Mouse (Mus musculus) MEL (cell line): Measurements from ENCODE around the gene Rgl3. TPM values are rescaled to one million over a fixed set of nuclear protein-coding genes. Genes with fewer than 3 reads are reported as not detected.

Source experiments
- DNase-seq: peaks from one replicate; pipeline ENCODE4 v3.0.0; 2011; ENCODE audit warnings: low read depth, low spot score
- H3K27ac ChIP-seq: 2 replicates; pipeline ENCODE4 v1.5.1; 2012; ENCODE audit warnings: low read depth, mild to moderate bottlenecking, control low read depth, low read length, moderate library complexity; ENCODE audit not compliant: control insufficient read depth
- H3K27me3 ChIP-seq, 2 experiments: fragments of 150-350 bp in 1 of 2; sonication (generic) in 1 of 2; 2 replicates each; pipeline ENCODE4 v1.6.1; 2012; ENCODE audit warnings: low read length in 2 of 2, mild to moderate bottlenecking in 2 of 2, improper control_type of control experiment in 1 of 2, moderate library complexity in 1 of 2; ENCODE audit not compliant: insufficient read depth in 2 of 2, control insufficient read depth in 1 of 2
- H3K36me3 ChIP-seq, 2 experiments: 2 replicates each; pipeline ENCODE4 v1.6.1; 2012 to 2014; ENCODE audit warnings: low read length in 2 of 2, improper control_type of control experiment in 1 of 2, inconsistent platforms in 1 of 2, mild to moderate bottlenecking in 1 of 2; ENCODE audit not compliant: insufficient read depth in 2 of 2, control insufficient read depth in 1 of 2
- H3K4me1 ChIP-seq, 2 experiments: fragments of 150-350 bp in 1 of 2; sonication (generic) in 1 of 2; 2 replicates each; pipeline ENCODE4 v1.6.1; 2012; ENCODE audit warnings: low read length in 2 of 2, improper control_type of control experiment in 1 of 2, mild to moderate bottlenecking in 1 of 2; ENCODE audit not compliant: insufficient read depth in 2 of 2, control insufficient read depth in 1 of 2
- H3K4me3 ChIP-seq, 2 experiments: fragments of 150-350 bp in 1 of 2; sonication (generic) in 1 of 2; 2 replicates each; pipeline ENCODE4 v1.5.1; 2012; ENCODE audit warnings: low read depth in 2 of 2, low read length in 2 of 2, mild to moderate bottlenecking in 2 of 2, moderate library complexity in 2 of 2, control low read depth in 1 of 2, improper control_type of control experiment in 1 of 2; ENCODE audit not compliant: control insufficient read depth in 1 of 2, insufficient read depth in 1 of 2
- H3K79me2 ChIP-seq: 2 replicates; pipeline ENCODE4 v1.6.1; 2012; ENCODE audit warnings: mild to moderate bottlenecking, low read length, moderate library complexity; ENCODE audit not compliant: control insufficient read depth, poor library complexity, insufficient read depth
- H3K9ac ChIP-seq: 2 replicates; pipeline ENCODE4 v1.6.1; 2012; ENCODE audit warnings: low read depth, mild to moderate bottlenecking, control low read depth, low read length, moderate library complexity; ENCODE audit not compliant: control insufficient read depth, poor library complexity, severe bottlenecking
- H3K9me3 ChIP-seq: fragments of 150-350 bp; sonication (generic); replicated peaks from 2 replicates; pipeline ENCODE4 v1.6.1; 2012; ENCODE audit warnings: mild to moderate bottlenecking, low read length, improper control_type of control experiment, moderate library complexity; ENCODE audit not compliant: insufficient read depth
- BHLHE40 ChIP-seq: IDR thresholded peaks from 2 replicates; pipeline ENCODE4 v1.6.1; 2012; ENCODE audit warnings: low read depth, mild to moderate bottlenecking, inconsistent platforms, low read length, improper control_type of control experiment, borderline replicate concordance
- CHD1 ChIP-seq: IDR thresholded peaks from 2 replicates; pipeline ENCODE4 v1.6.1; 2012; ENCODE audit warnings: low read depth, mild to moderate bottlenecking, inconsistent platforms, low read length, improper control_type of control experiment
- CTCF ChIP-seq, 3 experiments: IDR thresholded peaks in 2 of 3; conservative IDR thresholded peaks in 1 of 3; 2 replicates each; pipeline ENCODE4 v1.5.1; 2011 to 2012; ENCODE audit warnings: low read length in 3 of 3, low read depth in 2 of 3, mild to moderate bottlenecking in 2 of 3, improper control_type of control experiment in 1 of 3, inconsistent platforms in 1 of 3, mixed read lengths in 1 of 3, moderate library complexity in 1 of 3; ENCODE audit not compliant: control insufficient read depth in 1 of 3, insufficient read depth in 1 of 3, poor library complexity in 1 of 3, severe bottlenecking in 1 of 3
- ELF1 ChIP-seq: IDR thresholded peaks from 2 replicates; pipeline ENCODE4 v1.6.1; 2014; ENCODE audit warnings: low read depth, mild to moderate bottlenecking, inconsistent platforms, low read length, improper control_type of control experiment, moderate library complexity
- EP300 ChIP-seq, 2 experiments: IDR thresholded peaks; 2 replicates each; pipeline ENCODE4 v1.6.1; 2011; ENCODE audit warnings: improper control_type of control experiment in 2 of 2, low read length in 2 of 2, low read depth in 1 of 2, mild to moderate bottlenecking in 1 of 2
- ETS1 ChIP-seq: IDR thresholded peaks from 2 replicates; pipeline ENCODE4 v1.6.1; 2012; ENCODE audit warnings: low read depth, mild to moderate bottlenecking, inconsistent platforms, low read length, improper control_type of control experiment, moderate library complexity
- GABPA ChIP-seq: IDR thresholded peaks from 2 replicates; pipeline ENCODE4 v1.6.1; 2012; ENCODE audit warnings: low read depth, mild to moderate bottlenecking, inconsistent platforms, low read length, improper control_type of control experiment, moderate library complexity
- GATA1 ChIP-seq: IDR thresholded peaks from 2 replicates; pipeline ENCODE4 v1.6.1; 2011; ENCODE audit warnings: low read depth, low read length, improper control_type of control experiment
- HCFC1 ChIP-seq: IDR thresholded peaks from 2 replicates; pipeline ENCODE4 v1.6.1; 2012; ENCODE audit warnings: low read depth, mild to moderate bottlenecking, inconsistent platforms, low read length, improper control_type of control experiment, moderate library complexity
- JUND ChIP-seq: IDR thresholded peaks from 2 replicates; pipeline ENCODE4 v1.6.1; 2011; ENCODE audit warnings: low read depth, mild to moderate bottlenecking, improper control_type of control experiment, low read length
- KAT2A ChIP-seq: conservative IDR thresholded peaks from 2 replicates; pipeline ENCODE4 v1.6.1; 2012; ENCODE audit warnings: low read depth, low read length, improper control_type of control experiment, inconsistent platforms
- MAFK ChIP-seq: IDR thresholded peaks from 2 replicates; pipeline ENCODE4 v1.6.1; 2011; ENCODE audit warnings: low read depth, mild to moderate bottlenecking, low read length, improper control_type of control experiment, borderline replicate concordance
- MEF2A ChIP-seq: IDR thresholded peaks from 2 replicates; pipeline ENCODE4 v1.6.1; 2014; ENCODE audit warnings: low read depth, mild to moderate bottlenecking, inconsistent platforms, low read length, improper control_type of control experiment; ENCODE audit not compliant: poor library complexity, insufficient replicate concordance, severe bottlenecking; ENCODE audit errors: extremely low read depth
- MXI1 ChIP-seq: IDR thresholded peaks from 2 replicates; pipeline ENCODE4 v1.6.1; 2011; ENCODE audit warnings: mild to moderate bottlenecking, low read depth, low read length, improper control_type of control experiment
- MYB ChIP-seq: IDR thresholded peaks from 2 replicates; pipeline ENCODE4 v1.6.1; 2011; ENCODE audit warnings: mild to moderate bottlenecking, low read depth, low read length, improper control_type of control experiment
- MYC ChIP-seq: IDR thresholded peaks from 2 replicates; pipeline ENCODE4 v1.6.1; 2011; ENCODE audit warnings: low read depth, mild to moderate bottlenecking, low read length, improper control_type of control experiment, moderate library complexity
- NRF1 ChIP-seq: IDR thresholded peaks from 2 replicates; pipeline ENCODE4 v1.6.1; 2014; ENCODE audit warnings: low read depth, mild to moderate bottlenecking, inconsistent platforms, low read length, improper control_type of control experiment, moderate library complexity; ENCODE audit not compliant: poor library complexity, insufficient read depth, severe bottlenecking
- POLR2A ChIP-seq, 2 experiments: IDR thresholded peaks; 2 replicates each; pipeline ENCODE4 v1.6.1; 2011 to 2012; ENCODE audit warnings: low read length in 2 of 2, mild to moderate bottlenecking in 2 of 2, control low read depth in 1 of 2, improper control_type of control experiment in 1 of 2, low read depth in 1 of 2, moderate library complexity in 1 of 2; ENCODE audit not compliant: control insufficient read depth in 1 of 2, insufficient read depth in 1 of 2, poor library complexity in 1 of 2
- POLR2AphosphoS2 ChIP-seq: IDR thresholded peaks from 2 replicates; pipeline ENCODE4 v1.6.1; 2011; ENCODE audit warnings: low read length, improper control_type of control experiment
- POLR2AphosphoS5 ChIP-seq: IDR thresholded peaks from 2 replicates; pipeline ENCODE4 v1.6.1; 2012; ENCODE audit warnings: low read depth, borderline replicate concordance, mild to moderate bottlenecking, inconsistent platforms, low read length, moderate library complexity, mixed read lengths
- RAD21 ChIP-seq: IDR thresholded peaks from 2 replicates; pipeline ENCODE4 v1.6.1; 2011; ENCODE audit warnings: mild to moderate bottlenecking, low read depth, low read length, improper control_type of control experiment
- RCOR1 ChIP-seq: IDR thresholded peaks from 2 replicates; pipeline ENCODE4 v1.6.1; 2012; ENCODE audit warnings: low read depth, mild to moderate bottlenecking, inconsistent platforms, low read length, improper control_type of control experiment
- SIN3A ChIP-seq: IDR thresholded peaks from 2 replicates; pipeline ENCODE4 v1.6.1; 2012; ENCODE audit warnings: low read length, improper control_type of control experiment, inconsistent platforms
- SMC3 ChIP-seq: IDR thresholded peaks from 2 replicates; pipeline ENCODE4 v1.6.1; 2011; ENCODE audit warnings: low read depth, low read length, improper control_type of control experiment
- TAL1 ChIP-seq: IDR thresholded peaks from 2 replicates; pipeline ENCODE4 v1.6.1; 2012; ENCODE audit warnings: mild to moderate bottlenecking, inconsistent platforms, low read length, moderate library complexity, mixed read lengths
- TBP ChIP-seq: IDR thresholded peaks from 2 replicates; pipeline ENCODE4 v1.8.0; 2011; ENCODE audit warnings: low read depth, low read length, improper control_type of control experiment
- TCF12 ChIP-seq: IDR thresholded peaks from 2 replicates; pipeline ENCODE4 v1.6.1; 2014; ENCODE audit warnings: low read depth, mild to moderate bottlenecking, inconsistent platforms, low read length, improper control_type of control experiment, moderate library complexity
- UBTF ChIP-seq: IDR thresholded peaks from 2 replicates; pipeline ENCODE4 v1.6.1; 2012; ENCODE audit warnings: low read depth, mild to moderate bottlenecking, inconsistent platforms, low read length, improper control_type of control experiment, moderate library complexity, borderline replicate concordance; ENCODE audit not compliant: insufficient read depth
- USF1 ChIP-seq: IDR thresholded peaks from 2 replicates; pipeline ENCODE4 v1.6.1; 2014; ENCODE audit warnings: low read depth, mild to moderate bottlenecking, inconsistent platforms, low read length, improper control_type of control experiment, moderate library complexity
- USF2 ChIP-seq, 2 experiments: IDR thresholded peaks; 2 replicates each; pipeline ENCODE4 v1.6.1; 2011 to 2012; ENCODE audit warnings: improper control_type of control experiment in 2 of 2, low read length in 2 of 2, borderline replicate concordance in 1 of 2, inconsistent platforms in 1 of 2, low read depth in 1 of 2, mild to moderate bottlenecking in 1 of 2; ENCODE audit not compliant: insufficient read depth in 1 of 2
- ZC3H11A ChIP-seq: IDR thresholded peaks from 2 replicates; pipeline ENCODE4 v1.6.1; 2012; ENCODE audit warnings: low read depth, mild to moderate bottlenecking, inconsistent platforms, low read length, improper control_type of control experiment
- ZKSCAN1 ChIP-seq: IDR thresholded peaks from 2 replicates; pipeline ENCODE4 v1.6.1; 2012; ENCODE audit warnings: low read depth, mild to moderate bottlenecking, inconsistent platforms, low read length, improper control_type of control experiment, moderate library complexity
- ZMIZ1 ChIP-seq: IDR thresholded peaks from 2 replicates; pipeline ENCODE4 v1.6.1; 2012; ENCODE audit warnings: low read depth, mild to moderate bottlenecking, inconsistent platforms, low read length, improper control_type of control experiment, moderate library complexity
- ZNF384 ChIP-seq: IDR thresholded peaks from 2 replicates; pipeline ENCODE4 v1.6.1; 2012; ENCODE audit warnings: low read depth, mild to moderate bottlenecking, inconsistent platforms, low read length, improper control_type of control experiment
- polyA plus RNA-seq, 2 experiments: library from polyadenylated mRNA; stranded (reverse) in 1 of 2; unstranded in 1 of 2; fragments of >175 nt in 1 of 2; fragments of >200 nt in 1 of 2; gene quantifications; 2 replicates each; pipeline versions ENCODE4 v1.2.1 to v1.2.4; 2012; ENCODE audit warnings: low replicate concordance in 2 of 2, low read depth in 1 of 2; ENCODE audit not compliant: insufficient read length in 2 of 2, insufficient read depth in 1 of 2, missing spikeins in 1 of 2
- total RNA-seq: library from RNA; depleted of rRNA; stranded (reverse); fragments of 300-350 nt; gene quantifications from 2 replicates; pipeline ENCODE4 v1.2.3, GENCODE M21; 2012

The Rgl3 gene
- total and polyA plus RNA-seq, 3 experiments: not detected

- peaks cover 3 to 22% of the 10 kb centered on the region in 2 experiments for H3K4me1 ChIP-seq
- DNase-seq: peak; percentile 100
- TF ChIP-seq ZNF384 (no peak), NRF1 (peak; percentile 83), MEF2A (no peak), ZKSCAN1 (no peak), SMC3 (no peak), ETS1 (peak; percentile 74), TAL1 (no peak), HCFC1 (peak; percentile 98), KAT2A (peak; percentile 99), TCF12 (peak; percentile 53), ZC3H11A (peak; percentile 95), ELF1 (peak; percentile 93), ZMIZ1 (peak; percentile 96), RAD21 (no peak), GATA1 (peak; percentile 13; the same call in 1 of the 2 replicates), EP300 (IDR thresholded peaks at IDR 0.05; ENCODE audit: low read depth in 1 of 2, low read length in 2 of 2) (peak in 1 of 2 experiments; percentile 72; a peak in 2 of 4 replicates), MXI1 (peak; percentile 95), JUND (no peak), MAFK (no peak), RCOR1 (peak; percentile 100), MYC (peak; percentile 99), MYB (no peak; the same call in 1 of the 2 replicates), GABPA (peak; percentile 55; the same call in 1 of the 2 replicates), CHD1 (no peak), SIN3A (peak; percentile 100), CTCF (IDR thresholded peaks at IDR 0.05 in 2 of 3, conservative IDR thresholded peaks at IDR 0.05 in 1 of 3; ENCODE audit: control insufficient read depth in 1 of 3, insufficient read depth in 1 of 3, low read depth in 2 of 3, low read length in 3 of 3, poor library complexity in 1 of 3, severe bottlenecking in 1 of 3) (peak in 1 of 3 experiments; percentile 9; a peak in 1 of 6 replicates), UBTF (no peak), USF1 (peak; percentile 98), POLR2A (IDR thresholded peaks at IDR 0.05; ENCODE audit: control insufficient read depth in 1 of 2, insufficient read depth in 1 of 2, low read depth in 1 of 2, low read length in 2 of 2, poor library complexity in 1 of 2) (peak; percentile 96 to 100), POLR2AphosphoS2 (peak; percentile 97), POLR2AphosphoS5 (peak; percentile 93), TBP (peak; percentile 86), BHLHE40 (peak; percentile 78; the same call in 1 of the 2 replicates), USF2 (IDR thresholded peaks at IDR 0.05; ENCODE audit: borderline replicate concordance in 1 of 2, insufficient read depth in 1 of 2, low read depth in 1 of 2, low read length in 2 of 2) (peak; percentile 99)
Observed at GRCm38 (mm10) chr9:22002194-22003162, 13.2 kb upstream of the Rgl3 start, which contains the start of the genes Ccdc151 and Prkcsh. Gene Ccdc151 (minus strand): TSS chr9:22002634. Gene Prkcsh (plus strand): TSS chr9:22002806.

More at GRCm38 (mm10) chr9:22002194-22003162, 13.2 kb upstream of the Rgl3 start, which contains the start of the genes Ccdc151 and Prkcsh:
- no peaks in the 10 kb centered on the region for H3K9me3 ChIP-seq
- H3K27ac ChIP-seq: peak within 1 kb of the TSS; percentile 70
- H3K27me3 ChIP-seq: peaks cover 0 to 4% of the 10 kb centered on the region in 2 experiments; a peak in 2 of 4 replicates
- peaks cover 8 to 22% of the 10 kb centered on the region in 2 experiments for H3K36me3 ChIP-seq
- H3K4me3 ChIP-seq: peak within 1 kb of the TSS; percentile 54 to 62
- H3K79me2 ChIP-seq: peaks cover 26% of the 10 kb centered on the region
- H3K9ac ChIP-seq: peak within 1 kb of the TSS; percentile 71
